Mouse (Mus musculus) left cerebral cortex, adult 11 months (tissue): ENCODE data around the gene Wfdc6a.

Source experiments
- DNase-seq: peaks from one replicate; pipeline ENCODE4 v3.0.0; 2022; ENCODE audit warnings: low spot score

Gene Wfdc6a

DNA sequence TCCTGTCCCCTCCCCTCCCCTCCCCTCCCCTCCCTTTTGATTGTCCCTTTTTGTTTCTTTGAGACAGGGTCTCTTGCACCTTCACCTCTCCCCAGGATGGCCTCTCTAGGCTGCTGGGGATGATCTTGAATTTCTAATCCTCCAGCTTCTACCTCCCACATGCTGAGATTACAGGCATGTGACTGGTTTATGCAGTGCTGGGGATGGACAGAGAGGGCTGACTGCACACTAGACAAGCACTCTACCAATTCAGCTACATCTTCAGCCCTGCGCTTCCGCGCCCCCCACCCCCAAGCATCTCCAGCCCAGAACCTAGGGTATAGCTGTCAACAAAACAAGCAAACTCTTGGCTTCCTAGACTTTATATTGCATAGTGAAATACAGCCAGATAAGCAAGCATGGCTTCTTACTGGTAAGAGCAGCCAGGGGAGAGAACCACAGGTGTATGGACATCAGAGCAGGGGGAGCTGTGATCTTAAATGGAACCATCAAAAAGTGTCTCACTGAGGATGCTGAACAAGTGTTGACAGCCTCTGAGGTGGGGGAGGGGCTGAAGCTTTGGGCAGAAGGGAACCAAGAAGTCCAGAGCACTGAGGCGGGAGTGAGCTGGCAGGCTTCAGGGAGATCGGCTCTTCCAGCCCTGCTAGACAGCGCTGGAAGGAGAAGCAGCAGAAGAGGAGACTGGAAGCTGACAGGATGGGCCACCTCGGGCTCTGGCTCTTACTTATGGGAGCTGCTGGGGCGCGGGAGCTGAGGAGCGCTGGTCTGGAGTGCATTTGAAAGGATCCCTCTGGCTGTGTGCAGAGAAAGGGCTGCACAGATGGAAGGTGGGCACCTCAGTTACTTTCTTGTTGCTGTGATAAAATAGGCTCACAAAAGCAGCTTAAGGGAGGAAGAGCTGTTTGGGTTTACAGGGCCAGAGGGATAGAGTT, 35.0 kb downstream of the Wfdc6a start:
- no peak for DNase-seq

- DNase-seq, result no peak
Measured at GRCm38 (mm10) chr2:164549338-164549737, 35.9 kb downstream of the Wfdc6a start.

- DNase-seq, result no peak
Measured at GRCm38 (mm10) chr2:164544454-164545097, 40.7 kb downstream of the Wfdc6a start.

GRCm38 (mm10) chr2:164543745-164544144, 41.5 kb downstream of the Wfdc6a start:
- DNase-seq, result no peak

- DNase-seq, result no peak
Measured at GRCm38 (mm10) chr2:164542598-164542997, 42.6 kb downstream of the Wfdc6a start.

- peak; percentile 44 for DNase-seq
Measured at GRCm38 (mm10) chr2:164542132-164542531, 43.1 kb downstream of the Wfdc6a start.

DNA sequence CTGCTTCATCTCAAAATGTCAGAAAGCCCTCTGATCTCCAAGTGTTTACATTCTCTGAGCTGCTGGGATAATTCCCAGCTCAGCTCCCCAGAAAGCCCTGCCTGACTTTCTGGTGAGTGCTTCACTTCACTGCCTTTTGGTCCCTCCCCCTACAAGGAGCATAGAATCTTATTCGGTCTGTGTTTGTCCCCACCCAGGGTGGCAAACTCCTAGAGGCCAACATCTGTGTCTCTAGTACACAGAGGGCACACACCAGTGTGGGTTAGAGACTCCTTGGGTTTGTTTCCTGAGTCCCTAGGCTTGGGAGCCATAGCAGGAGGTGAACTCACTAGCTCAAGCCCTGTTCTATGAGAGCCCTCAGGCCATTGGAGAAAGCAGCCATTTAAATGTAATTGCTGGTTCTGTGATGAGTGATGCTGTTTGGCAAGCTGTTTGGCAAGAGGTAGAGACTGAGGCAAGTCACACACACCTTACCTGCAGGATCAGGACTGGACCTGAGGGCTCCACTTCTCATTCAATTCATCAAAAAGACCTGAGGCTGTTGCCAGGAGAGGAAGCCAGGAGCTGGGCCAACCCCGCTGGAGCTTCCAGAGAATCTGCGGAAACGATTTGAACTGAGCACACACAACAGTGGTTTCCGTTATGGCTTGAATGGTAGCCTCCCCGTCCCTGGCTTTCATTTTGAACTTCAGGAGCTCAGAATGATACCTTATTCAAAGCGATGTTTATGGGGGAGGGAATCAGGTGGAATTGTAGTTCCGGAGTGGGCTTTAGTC, 44.4 kb downstream of the Wfdc6a start:
- DNase-seq, result no peak

- DNase-seq, result no peak
Measured at GRCm38 (mm10) chr2:164537003-164537402, 48.2 kb downstream of the Wfdc6a start.

DNA sequence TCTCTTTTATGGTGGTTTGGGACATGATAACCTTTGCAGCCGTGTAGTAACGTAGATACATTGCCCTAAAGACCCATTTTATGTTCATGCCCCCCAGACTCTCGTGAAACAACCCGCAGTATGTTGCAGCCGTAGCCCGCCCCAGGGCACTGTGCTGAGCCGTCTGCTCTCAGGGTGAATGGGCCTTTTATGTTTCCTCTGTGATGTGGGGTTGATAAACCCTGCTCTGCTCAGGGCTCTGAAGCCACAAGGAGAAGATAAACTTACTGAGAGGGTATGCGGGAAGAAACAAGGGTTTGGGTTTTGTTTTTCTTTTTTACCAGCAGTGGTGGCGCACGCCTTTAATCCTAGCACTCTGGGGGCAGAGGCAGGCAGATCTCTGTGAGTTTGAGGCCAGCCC, 50.9 kb downstream of the Wfdc6a start:
- no peak for DNase-seq

DNA sequence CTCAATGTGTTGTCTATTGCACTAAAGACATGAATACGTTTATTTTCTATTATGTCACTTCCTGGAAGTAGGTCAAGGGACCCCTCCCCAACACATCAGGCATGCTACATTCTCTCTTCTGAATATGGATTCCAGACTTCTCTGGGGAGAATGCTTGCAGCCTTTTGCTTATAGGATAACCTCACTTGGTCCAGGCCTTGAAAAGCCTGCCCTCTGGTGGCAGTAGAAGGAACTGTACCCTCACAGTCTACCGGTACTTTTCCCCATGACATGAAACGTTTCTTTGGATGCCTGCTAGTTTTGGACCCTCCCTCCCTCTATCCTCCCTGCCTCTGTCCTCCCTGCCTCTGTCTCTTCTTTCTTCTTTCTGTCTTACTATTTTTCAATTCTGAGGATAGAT, 54.1 kb downstream of the Wfdc6a start:
- peak; percentile 36 for DNase-seq
